Mouse (Mus musculus): ENCODE measurements around the gene Tulp2.

Gene Tulp2

DNA sequence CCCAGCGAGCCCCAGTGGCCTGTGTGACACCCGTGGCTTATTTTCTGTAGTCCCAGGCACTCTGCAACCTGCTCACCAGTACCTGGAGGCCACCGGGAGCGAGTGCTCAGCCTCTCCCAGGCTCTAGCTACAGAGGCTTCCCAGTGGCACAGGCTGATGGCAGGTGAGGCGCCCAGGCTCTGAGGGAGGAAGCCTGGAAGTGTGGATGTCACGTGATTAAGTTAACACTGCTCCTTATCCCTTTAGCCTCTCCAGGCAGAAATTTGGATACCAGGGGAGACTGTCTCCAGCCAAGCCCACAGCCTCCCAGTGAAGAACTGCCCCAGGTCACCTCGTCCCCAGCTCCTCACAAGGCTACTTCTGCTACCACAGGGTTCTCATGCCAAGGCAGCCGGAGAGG is 71.8 kb downstream of the Tulp2 start:
- no peak for DNase-seq (ENCODE audit: low read depth, low spot score)

DNA sequence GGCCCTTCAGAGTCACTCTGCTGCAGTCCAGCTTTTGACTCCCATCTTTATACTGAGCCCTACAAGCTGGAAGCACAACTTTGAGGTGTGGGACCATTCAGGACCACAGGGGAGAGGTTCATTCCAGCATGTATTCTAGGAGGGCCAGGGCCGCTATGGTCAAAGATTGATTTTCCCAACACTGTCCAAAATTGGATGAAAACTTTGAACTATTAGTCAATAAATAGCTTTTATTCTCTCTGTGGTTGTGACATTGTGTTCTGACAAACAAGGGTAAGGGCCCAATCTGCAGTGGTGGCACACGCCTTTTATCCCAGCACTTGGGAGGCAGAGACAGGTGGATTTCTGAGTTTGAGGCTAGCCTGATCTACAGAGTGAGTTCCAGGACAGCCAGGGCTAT is 72.3 kb downstream of the Tulp2 start:
- no peak for DNase-seq (ENCODE audit: low read depth, low spot score)

DNA sequence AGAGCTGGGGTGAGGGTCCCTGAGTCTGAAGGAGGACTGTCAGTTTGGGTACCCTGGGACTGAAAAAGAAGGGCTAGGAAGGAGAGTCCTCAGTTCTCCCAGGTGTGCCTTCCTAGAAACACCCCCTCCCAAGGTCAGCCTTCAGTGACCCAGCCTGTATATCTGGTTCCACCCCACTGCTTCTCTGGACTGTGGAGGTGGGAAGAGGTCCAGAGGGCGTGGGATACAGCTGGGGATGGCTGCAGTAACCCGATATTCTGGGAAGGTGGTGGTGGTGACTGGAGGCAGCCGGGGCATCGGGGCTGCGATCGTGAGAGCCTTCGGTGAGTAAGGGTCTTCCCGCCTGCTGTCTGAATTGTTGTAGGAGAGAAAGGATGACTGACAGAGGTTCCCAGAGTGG is 73.1 kb downstream of the Tulp2 start, which contains the start of gene Hsd17b14:
TSS of gene Hsd17b14 (plus strand) at position 150 of the 400 bp plus-strand sequence.
- DNase-seq (ENCODE audit: low read depth, low spot score), result no peak

DNA sequence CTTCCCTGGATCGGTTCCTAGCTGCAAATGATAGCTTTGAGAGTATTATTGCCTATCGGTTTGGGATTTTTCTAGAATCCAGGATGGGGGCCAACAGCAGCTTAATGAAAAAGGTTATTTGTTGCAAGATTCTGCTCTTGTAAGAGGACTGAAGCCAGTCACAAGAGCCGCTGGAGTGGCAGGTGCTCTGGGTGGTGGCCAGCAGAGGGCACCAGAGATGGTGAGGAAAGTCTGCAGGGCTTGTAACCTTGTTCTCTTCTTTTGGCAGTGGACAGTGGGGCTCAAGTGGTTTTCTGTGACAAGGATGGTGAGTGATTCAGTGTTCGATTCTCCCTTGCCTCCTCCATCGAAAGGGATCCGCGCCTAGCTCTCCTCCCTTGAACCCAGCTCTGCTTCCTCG is 74.1 kb downstream of the Tulp2 start:
- no peak for DNase-seq (ENCODE audit: low read depth, low spot score)

DNA sequence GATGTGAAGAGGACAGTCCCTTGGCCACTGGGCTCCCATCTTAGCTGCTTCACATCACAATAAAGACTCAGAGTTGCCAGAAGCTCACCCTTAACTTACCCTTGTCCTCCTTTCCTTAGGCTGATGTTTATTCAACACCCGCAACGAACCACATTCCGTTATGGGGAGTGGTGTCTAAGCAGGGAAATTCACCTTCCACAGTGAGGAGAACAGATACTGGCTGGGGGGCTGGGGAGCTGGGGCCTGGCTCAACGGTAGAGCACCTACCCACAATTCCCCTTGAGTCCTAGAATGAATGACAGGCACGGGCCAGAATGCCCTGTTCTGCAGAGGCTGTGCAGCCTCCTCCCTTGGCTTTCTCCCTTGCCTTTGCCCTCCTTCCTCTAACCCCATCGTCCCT is 77.2 kb downstream of the Tulp2 start:
- DNase-seq (ENCODE audit: low read depth, low spot score), result no peak

DNA sequence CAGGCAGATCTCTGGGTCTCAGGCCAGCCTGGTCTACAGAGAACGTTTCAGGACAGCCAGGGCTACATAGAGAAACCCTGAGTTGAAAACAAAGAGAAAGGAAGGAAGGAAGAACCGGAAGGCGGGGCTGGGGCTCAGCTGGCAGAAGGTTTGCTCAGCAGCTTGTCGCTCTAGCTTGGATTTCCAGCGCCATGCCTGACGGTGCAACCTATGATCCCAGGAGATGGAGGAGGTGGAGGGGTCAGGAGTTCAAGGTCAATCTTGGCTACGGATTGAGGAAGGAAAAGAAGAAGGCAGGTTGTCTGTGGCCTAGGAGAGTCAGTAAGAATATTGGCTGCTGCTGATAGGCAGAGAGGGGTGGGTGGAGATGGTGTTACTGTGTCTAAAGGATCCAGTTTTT is 78.6 kb downstream of the Tulp2 start:
- no peak for DNase-seq (ENCODE audit: low read depth, low spot score)

DNA sequence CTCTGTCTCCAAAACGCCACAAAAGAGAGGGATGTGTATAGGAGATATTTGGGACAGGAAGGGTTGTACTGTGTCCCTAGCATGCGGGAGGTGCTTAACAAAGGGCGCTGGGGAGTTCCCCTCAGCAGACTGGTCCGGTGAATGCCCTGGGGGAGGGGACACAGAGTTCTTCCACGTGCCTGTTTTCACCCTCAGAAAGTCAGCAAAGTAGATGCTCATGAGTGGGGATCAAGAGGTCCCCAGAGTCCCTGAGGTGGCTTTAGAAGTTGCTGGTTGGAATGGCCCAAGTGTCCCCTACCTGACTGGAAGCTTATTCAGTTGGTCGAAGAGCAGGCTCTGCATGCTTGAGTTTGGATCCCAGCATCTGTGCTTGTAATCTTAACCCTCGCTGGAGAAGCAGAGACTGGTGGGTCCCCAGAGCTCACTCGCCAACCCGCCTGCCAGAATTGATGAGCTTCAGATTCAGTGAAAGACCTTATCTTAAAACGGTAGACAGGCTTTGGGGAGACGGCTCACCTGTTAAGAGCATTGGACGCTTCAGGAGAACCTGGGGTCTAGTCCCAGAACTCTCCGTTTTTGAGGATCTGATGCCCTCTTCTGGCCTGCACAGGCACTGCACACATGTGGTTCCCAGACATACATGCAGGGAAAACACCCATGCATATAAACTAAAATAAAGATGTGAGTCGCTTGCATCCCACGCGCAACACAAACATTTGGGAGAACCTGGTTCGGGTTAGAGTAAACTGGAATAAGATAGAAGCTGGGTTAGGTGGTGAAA is 79.4 kb downstream of the Tulp2 start:
- no peak for DNase-seq (ENCODE audit: low read depth, low spot score)

DNA sequence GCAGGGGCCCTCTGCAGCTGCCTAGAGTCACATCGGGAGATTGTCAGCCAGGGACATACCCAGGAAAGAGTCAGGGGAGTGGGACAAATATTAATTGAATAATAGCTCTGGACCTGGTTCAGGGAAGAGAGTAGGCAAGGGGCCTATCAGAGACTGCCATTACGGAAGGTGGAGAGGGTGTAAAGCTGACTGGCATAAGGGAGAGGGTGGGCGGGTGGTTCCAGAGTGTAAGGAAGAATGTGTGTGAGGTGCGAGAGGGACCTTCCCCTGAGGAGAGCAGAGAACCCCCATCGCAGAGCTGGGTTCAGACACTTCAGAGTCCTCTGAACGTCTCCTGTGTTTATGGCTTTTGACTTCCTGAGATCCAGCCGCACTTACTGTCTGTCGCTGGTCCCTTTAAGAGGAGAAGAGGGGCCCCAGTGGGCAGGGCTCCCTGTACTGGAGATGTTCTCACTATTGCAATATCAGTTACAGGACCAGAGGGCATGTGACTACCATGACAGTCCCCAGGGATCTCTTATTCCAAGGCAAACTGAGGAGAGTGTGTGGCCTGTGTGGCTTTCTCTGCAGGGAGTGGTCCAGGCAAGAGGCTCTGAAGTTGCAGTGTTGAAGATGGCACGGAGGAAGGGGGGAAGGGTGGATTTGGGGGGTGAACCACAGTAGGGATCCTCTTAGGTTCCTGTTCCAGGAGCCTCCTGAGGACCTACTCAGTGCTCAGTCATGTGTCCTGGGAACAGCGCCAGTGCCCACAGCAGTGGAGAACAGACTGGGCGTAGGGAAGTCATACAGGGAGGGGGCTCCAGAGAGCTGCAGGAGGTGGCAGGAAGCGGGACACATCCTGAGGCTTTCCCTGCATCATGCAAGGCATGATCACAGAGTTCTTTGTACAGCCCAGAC is 80.2 kb downstream of the Tulp2 start:
- DNase-seq (ENCODE audit: low read depth, low spot score), result no peak

DNA sequence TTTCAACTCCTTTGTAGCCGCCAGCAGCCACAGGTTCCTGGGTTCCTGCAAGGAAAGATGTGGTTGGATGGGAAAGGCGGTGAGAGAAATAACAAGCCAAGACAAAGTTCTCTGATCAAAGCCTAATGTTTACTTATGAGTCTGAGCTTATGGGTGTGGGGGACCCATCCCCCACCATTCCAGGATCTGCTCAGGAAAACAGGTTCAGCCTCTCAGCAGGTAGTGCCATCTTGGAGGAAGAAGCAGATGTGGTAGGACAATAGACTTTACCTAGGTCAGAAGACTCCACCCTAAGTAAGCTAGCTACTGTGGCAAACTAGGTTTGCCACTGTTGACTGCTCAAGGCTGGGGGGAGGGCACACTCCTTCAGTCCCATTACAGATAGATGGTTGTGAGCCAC is 83.1 kb downstream of the Tulp2 start:
- no peak for DNase-seq (ENCODE audit: low read depth, low spot score)

DNA sequence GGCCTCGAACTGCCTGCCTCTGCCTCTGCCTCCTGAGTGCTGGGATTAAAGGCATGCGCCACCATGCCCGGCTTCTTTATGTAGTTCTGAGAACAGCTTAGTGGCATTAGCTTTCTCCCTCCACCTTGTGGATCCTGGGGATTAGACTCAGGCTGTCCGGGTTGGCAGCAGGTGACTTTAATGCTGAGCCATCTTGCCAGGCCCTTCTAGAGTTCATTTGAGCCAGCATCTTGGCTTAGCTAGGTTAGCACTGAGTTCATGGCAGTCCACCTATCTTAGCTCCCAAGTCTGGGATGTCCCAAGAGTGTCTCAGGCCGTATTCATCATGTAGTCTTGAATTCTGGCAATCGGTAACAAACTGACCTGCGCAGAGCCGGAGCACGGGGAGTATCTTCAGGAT is 83.8 kb downstream of the Tulp2 start:
- DNase-seq (ENCODE audit: low read depth, low spot score), result no peak

DNA sequence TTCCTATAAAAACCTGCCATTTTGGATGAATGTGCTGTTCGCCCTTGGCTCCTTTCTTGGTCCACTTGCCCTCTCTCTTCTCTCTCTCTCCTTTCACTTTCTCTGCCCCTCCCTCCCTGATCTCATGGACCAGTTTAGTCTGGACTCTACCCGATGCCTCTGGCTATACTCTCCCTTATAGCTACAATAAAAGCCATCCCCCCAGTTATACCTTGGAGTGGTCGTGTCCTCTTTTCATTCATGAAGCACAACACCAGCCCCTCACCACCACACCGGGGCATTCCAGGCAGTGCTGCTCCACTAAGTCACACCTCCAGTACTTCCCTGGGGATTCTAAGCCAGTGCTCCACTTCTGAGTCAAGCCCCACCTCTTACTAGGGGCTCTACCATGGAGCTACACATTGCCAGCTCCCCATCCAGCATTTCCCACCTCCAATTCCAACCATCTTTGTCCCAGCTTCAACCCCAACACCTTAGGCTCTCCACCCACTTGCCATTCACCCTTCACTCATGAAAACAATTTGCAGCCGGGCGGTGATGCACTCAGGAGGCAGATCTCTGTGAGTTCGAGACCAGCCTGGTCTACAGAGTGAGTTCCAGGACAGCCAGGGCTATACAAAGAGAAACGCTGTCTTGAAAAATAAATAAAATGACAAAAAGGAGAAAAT is 85.6 kb downstream of the Tulp2 start:
- no peak for DNase-seq (ENCODE audit: low read depth, low spot score)

DNA sequence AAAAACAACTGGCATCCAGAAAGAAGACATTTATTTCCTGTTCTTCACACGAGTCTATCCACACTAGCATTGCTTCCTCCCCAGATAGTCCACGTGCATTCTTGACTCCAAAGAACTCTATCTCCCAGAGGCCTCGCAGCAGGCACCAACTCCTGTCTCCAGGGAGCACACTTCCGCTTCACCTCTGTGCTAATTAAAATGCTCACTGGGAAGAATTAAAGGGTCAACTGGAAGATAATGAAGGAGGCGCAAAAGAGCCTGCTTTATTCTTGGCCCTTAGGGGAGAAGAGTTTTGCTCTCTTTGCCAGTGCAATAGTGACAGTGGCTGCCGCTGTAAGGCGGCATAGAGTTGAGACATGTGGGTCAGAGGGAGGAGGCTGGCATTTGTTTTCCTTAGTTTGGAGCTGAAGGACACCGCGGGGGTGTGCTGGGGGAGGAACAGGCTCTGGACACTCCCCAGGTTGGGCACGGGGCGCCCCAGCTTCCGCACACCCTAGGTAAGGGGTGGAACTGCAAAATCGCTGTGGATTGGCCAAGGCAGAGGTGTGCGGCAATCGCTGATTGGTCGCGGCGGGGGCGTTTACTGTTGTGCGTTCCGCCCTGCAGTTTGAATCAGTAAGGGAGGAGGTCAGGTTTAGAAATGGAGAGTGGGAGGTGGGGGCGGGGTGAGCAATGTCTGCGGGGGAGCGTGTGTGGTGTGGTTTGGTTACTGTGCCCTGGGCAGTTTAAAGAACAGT is 86.3 kb downstream of the Tulp2 start:
- DNase-seq (ENCODE audit: low read depth, low spot score), result peak; percentile 86

DNA sequence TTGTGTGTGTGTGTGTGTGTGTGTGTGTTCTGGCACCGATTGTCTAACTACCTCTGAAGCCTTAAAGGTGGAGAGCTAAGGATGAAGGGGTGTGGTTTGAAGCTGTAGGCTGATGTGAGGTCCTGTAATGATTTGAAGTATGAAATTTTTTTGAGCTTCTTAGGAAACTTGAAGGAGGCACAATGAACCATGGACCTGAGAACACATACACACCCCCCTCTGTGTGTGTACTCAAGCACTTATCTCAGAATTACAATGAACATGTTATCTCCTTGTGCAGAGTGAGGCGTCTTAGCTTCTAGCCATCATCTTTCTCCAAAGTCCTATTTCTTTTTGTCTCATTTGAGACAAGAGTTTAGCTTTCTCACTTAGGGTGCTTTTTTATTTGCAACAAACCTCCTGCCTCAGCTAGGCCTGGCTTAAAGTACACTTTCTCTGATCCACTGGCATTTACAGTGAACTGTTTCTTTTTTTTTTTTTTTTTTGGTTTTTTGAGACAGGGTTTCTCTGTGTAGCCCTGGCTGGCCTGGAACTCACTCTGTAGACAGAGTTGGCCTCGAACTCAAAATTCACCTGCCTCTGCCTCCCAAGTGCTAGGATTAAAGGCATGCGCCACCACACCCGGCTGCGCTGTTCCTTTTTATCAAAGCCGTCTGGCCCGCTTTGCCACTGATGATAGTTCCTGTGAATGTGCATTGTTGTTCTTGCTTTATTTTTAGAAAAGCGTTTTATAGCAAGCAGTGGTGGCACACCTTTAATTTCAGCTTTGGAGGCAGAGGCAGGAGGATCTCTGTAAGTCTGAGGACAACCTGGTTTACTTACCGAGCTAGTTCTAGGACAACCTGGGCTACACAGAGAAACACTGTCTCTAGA is 87.2 kb downstream of the Tulp2 start:
- DNase-seq (ENCODE audit: low read depth, low spot score), result no peak

DNA sequence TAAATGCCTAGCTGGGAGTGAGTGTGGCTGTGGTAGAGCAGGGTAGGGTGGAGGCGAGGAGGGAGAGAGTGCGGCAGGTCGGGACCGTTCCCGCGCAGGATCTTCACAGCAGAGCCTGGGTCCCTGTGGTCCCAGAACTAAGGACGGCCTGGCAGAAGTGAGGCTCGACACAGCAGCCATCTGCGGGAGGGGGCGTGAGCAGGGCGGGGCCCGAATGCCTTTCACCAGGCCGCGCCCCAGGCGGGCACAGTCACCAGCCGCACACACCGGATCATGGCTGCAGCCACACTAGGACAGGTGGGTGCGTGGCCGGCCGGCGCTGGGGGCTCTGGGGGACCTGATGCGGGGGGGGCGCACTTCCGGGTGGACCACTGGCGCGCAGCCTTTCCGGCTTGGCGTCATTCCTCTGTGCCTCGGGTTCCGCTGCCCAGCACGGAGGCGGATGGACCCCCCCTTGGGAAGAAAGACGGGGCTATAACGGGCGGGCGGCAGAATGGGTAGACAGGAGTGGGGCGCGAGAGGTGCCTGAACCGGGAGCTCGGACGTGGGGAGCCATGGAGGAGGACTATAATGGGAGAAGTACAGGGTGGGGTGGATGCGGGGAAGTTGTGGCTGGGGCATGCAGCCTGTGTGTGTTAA is 88.5 kb downstream of the Tulp2 start, which contains the start of gene Bcat2:
TSS of gene Bcat2 (plus strand) at position 51 of the 639 bp plus-strand sequence.
- DNase-seq (ENCODE audit: low read depth, low spot score), result no peak

DNA sequence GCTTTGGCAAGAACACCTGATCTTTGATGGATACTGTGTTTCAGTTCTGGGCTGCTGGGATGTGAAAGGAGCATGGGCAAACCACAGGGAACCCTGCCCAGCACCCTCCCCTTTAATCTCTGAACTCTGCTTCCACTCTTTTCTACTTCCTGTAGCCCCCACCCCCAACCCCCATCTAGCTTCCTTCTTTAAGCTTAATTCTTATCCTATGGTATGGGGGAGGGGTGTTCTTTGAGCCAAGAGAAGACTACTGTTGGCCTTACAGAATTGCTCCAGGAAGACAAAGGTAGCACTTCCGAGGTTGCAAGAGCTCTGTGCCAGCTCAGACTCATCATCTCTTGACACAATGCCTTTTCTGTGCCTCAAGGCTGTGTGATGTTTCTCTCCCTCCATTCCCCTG is 90.3 kb downstream of the Tulp2 start:
- DNase-seq (ENCODE audit: low read depth, low spot score), result no peak

Data from WW6 (cell line).